Comparison of ENCODE assay signal across 8 mouse cellular contexts in genomic region chr5:45448676-45449075, GRCm38 (mm10). TPM values are rescaled to one million over a fixed set of nuclear protein-coding genes. Genes with fewer than 3 reads are reported as not detected.
DNase-seq lines count a peak whose midpoint lies in the region; ATAC-seq and TF ChIP-seq lines count a peak whose summit lies in the region.

No protein-coding gene starts in this region.

- no peaks in the 10 kb centered on the region for H3K27me3 ChIP-seq in hindbrain, embryonic 14.5 days (ENCODE audit: control insufficient read depth, insufficient read depth, low read length)
- H3K27me3 ChIP-seq in liver, postnatal 0 days (ENCODE audit: insufficient read depth, low read length): no peaks in the 10 kb centered on the region

- H3K36me3 ChIP-seq in hindbrain, embryonic 14.5 days (replicated peaks; ENCODE audit: control insufficient read depth, insufficient read depth): no peaks in the 10 kb centered on the region
- no peaks in the 10 kb centered on the region for H3K36me3 ChIP-seq in liver, postnatal 0 days (replicated peaks; ENCODE audit: insufficient read depth, low read length)

- no peaks in the 10 kb centered on the region for H3K9me3 ChIP-seq in hindbrain, embryonic 14.5 days (ENCODE audit: control insufficient read depth, low read length)
- H3K9me3 ChIP-seq in liver, postnatal 0 days (ENCODE audit: low read length): no peaks in the 10 kb centered on the region

- ATAC-seq in hindbrain, embryonic 14.5 days (ENCODE audit: low FRiP score): no peak
- no peak for ATAC-seq in liver, postnatal 0 days
- no peak for ATAC-seq in erythroblast, adult 5-6 weeks (replicated peaks; ENCODE audit: low FRiP score, poor library complexity, severe bottlenecking)

- peak overlapping the region; percentile 63; the same call in 1 of the 2 replicates for H3K4me3 ChIP-seq in hindbrain, embryonic 14.5 days (replicated peaks; ENCODE audit: low read length)
- H3K4me3 ChIP-seq in liver, postnatal 0 days (ENCODE audit: low read depth, low read length): peak overlapping the region; percentile 69

- WGBS in hindbrain, embryonic 14.5 days: 16% methylated on average over 5 of the region's 5 CpGs
- 52% methylated on average over 5 of the region's 5 CpGs for WGBS in liver, postnatal 0 days (ENCODE audit: insufficient replicate concordance)

- no peak for TF ChIP-seq CTCF in liver, postnatal 0 days (IDR thresholded peaks at IDR 0.05; ENCODE audit: low read depth)

- DNase-seq in kidney, adult 11 months: peak; percentile 19
- DNase-seq in kidney, adult 8-10 months: no peak
- DNase-seq in cerebellum, adult 9-11 months: peak; percentile 43
- no peak for DNase-seq in hindbrain, embryonic 14.5 days (ENCODE audit: low spot score)
- no peak for DNase-seq in liver, postnatal 0 days
- DNase-seq in adipocyte (ENCODE audit: low spot score): no peak
- DNase-seq in ovary, postnatal 10 days (ENCODE audit: low spot score): no peak

- H3K4me1 ChIP-seq in hindbrain, embryonic 14.5 days (replicated peaks; ENCODE audit: control insufficient read depth, insufficient read depth, low read length): peaks cover 17% of the 10 kb centered on the region
- H3K4me1 ChIP-seq in liver, postnatal 0 days (ENCODE audit: insufficient read depth): peaks cover 10% of the 10 kb centered on the region

- peak overlapping the region; percentile 98 for H3K4me2 ChIP-seq in hindbrain, embryonic 14.5 days (replicated peaks)
- H3K4me2 ChIP-seq in liver, postnatal 0 days (ENCODE audit: low read depth, low read length): peak overlapping the region; percentile 88

- 0 out of 2 replicates have a peak overlapping the region, but pooled peaks have one; percentile 67 for H3K9ac ChIP-seq in hindbrain, embryonic 14.5 days
- peak overlapping the region; percentile 79 for H3K9ac ChIP-seq in liver, postnatal 0 days (replicated peaks)

- H3K27ac ChIP-seq in hindbrain, embryonic 14.5 days: no peak overlapping the region
- peak overlapping the region; percentile 98 for H3K27ac ChIP-seq in liver, postnatal 0 days (ENCODE audit: low read depth)

- TF ChIP-seq EP300 in liver, postnatal 0 days (IDR thresholded peaks at IDR 0.05; ENCODE audit: low read depth): no peak

RNA-seq across cellular contexts. Expression of gene Qdpr, which starts 1.4 kb away (rescaled TPM):
- 96.6 and 105 TPM in 2 replicates for polyA plus RNA-seq in hindbrain, embryonic 14.5 days (2014; fragmentation: Nextera tagmentation; extraction: Ambion mirVana)
- polyA plus RNA-seq in liver, postnatal 0 days (2015; fragmentation: Nextera tagmentation; extraction: Ambion mirVana): 202 and 206 TPM in 2 replicates
- 9.6 and 22.3 TPM in 2 replicates for total RNA-seq in erythroblast, adult 5-6 weeks (2015; ENCODE audit: low replicate concordance)
- 3.5 and 4.0 TPM in 2 replicates for total RNA-seq in erythroblast, adult 5-6 weeks (2017; ENCODE audit: low replicate concordance)

RNA-seq across cellular contexts. Expression of gene Clrn2, which starts 4.9 kb away (rescaled TPM):
- 0.22 and 0.35 TPM in 2 replicates for polyA plus RNA-seq in hindbrain, embryonic 14.5 days (2014; fragmentation: Nextera tagmentation; extraction: Ambion mirVana)
- polyA plus RNA-seq in liver, postnatal 0 days (2015; fragmentation: Nextera tagmentation; extraction: Ambion mirVana): not detected in 2 replicates
- not detected in 2 replicates for total RNA-seq in erythroblast, adult 5-6 weeks (2015; ENCODE audit: low replicate concordance)
- not detected in 2 replicates for total RNA-seq in erythroblast, adult 5-6 weeks (2017; ENCODE audit: low replicate concordance)

RNA-seq across cellular contexts. Expression of gene Lap3, which starts 44.5 kb away (rescaled TPM):
- 35.3 and 38.6 TPM in 2 replicates for polyA plus RNA-seq in hindbrain, embryonic 14.5 days (2014; fragmentation: Nextera tagmentation; extraction: Ambion mirVana)
- 50.3 and 50.8 TPM in 2 replicates for polyA plus RNA-seq in liver, postnatal 0 days (2015; fragmentation: Nextera tagmentation; extraction: Ambion mirVana)
- total RNA-seq in erythroblast, adult 5-6 weeks (2015; ENCODE audit: low replicate concordance): 12.1 and 15.7 TPM in 2 replicates
- total RNA-seq in erythroblast, adult 5-6 weeks (2017; ENCODE audit: low replicate concordance): 8.1 and 12.6 TPM in 2 replicates

Comparison
In these comparisons a context has a peak if more than half of its experiments do, and no peak if none do; other contexts are left out.
1. DNase-seq: peak in kidney, adult 11 months (single experiment) and cerebellum, adult 9-11 months (single experiment); none in kidney, adult 8-10 months (0 of 2), hindbrain, embryonic 14.5 days (single experiment), liver, postnatal 0 days (single experiment), adipocyte (single experiment) and ovary, postnatal 10 days (single experiment).